Mouse (Mus musculus): ENCODE data around the gene Mob3a. TPM values are rescaled to one million over a fixed set of nuclear protein-coding genes. Genes with fewer than 3 reads are reported as not detected.

The Mob3a gene
- total RNA-seq, 1 experiment: 29.2 TPM

- Histone ChIP-seq H3K9ac (ENCODE audit: insufficient read depth, low read depth, low read length, poor library complexity, severe bottlenecking) (no peak overlapping the region), H3K9me3 (ENCODE audit: control insufficient read depth, insufficient read depth, low read depth, low read length) (no peaks in the 10 kb centered on the region), H3K4me1 (ENCODE audit: control insufficient read depth in 2 of 2, insufficient read depth in 2 of 2, low read length in 2 of 2, poor library complexity in 1 of 2) (no peaks in the 10 kb centered on the region), H3K27ac (ENCODE audit: insufficient read depth, low read depth, low read length, poor library complexity, severe bottlenecking) (no peak overlapping the region), H3K4me3 (ENCODE audit: insufficient read depth in 1 of 2, low read depth in 1 of 2, low read length in 2 of 2, poor library complexity in 1 of 2, severe bottlenecking in 1 of 2) (no peak overlapping the region), H3K36me3 (ENCODE audit: control insufficient read depth, insufficient read depth, low read length, poor library complexity, severe bottlenecking) (peaks cover 92% of the 10 kb centered on the region)
- in situ Hi-C loops (cut with MboI; ENCODE audit: low sequenced_read_pairs in 2 of 2, unreplicated experiment in 2 of 2): no loop called here
- TF ChIP-seq ZNF384 (IDR thresholded peaks at IDR 0.05; ENCODE audit: low read depth, low read length) (no peak), HCFC1 (IDR thresholded peaks at IDR 0.05; ENCODE audit: borderline replicate concordance, insufficient read depth, low read length) (no peak), MAFK (IDR thresholded peaks at IDR 0.05; ENCODE audit: insufficient read depth, low read depth, low read length) (no peak), CHD2 (IDR thresholded peaks at IDR 0.05; ENCODE audit: low read depth, low read length) (no peak), ZC3H11A (IDR thresholded peaks at IDR 0.05; ENCODE audit: borderline replicate concordance, low read depth, low read length) (no peak)
- no peak for DNase-seq (ENCODE audit: low read depth, low spot score)
These were observed 15.5 kb upstream of the Mob3a start for GRCm38 (mm10) chr10:80717281-80717680.

- Histone ChIP-seq H3K36me3 (ENCODE audit: control insufficient read depth, insufficient read depth, low read length, poor library complexity, severe bottlenecking) (peaks cover 88% of the 10 kb centered on the region), H3K4me3 (ENCODE audit: insufficient read depth in 1 of 2, low read depth in 1 of 2, low read length in 2 of 2, poor library complexity in 1 of 2, severe bottlenecking in 1 of 2) (no peak overlapping the region), H3K9me3 (ENCODE audit: control insufficient read depth, insufficient read depth, low read depth, low read length) (no peaks in the 10 kb centered on the region), H3K4me1 (ENCODE audit: control insufficient read depth in 2 of 2, insufficient read depth in 2 of 2, low read length in 2 of 2, poor library complexity in 1 of 2) (no peaks in the 10 kb centered on the region), H3K9ac (ENCODE audit: insufficient read depth, low read depth, low read length, poor library complexity, severe bottlenecking) (no peak overlapping the region), H3K27ac (ENCODE audit: insufficient read depth, low read depth, low read length, poor library complexity, severe bottlenecking) (no peak overlapping the region)
- TF ChIP-seq MAFK (IDR thresholded peaks at IDR 0.05; ENCODE audit: insufficient read depth, low read depth, low read length): no peak
- TF ChIP-seq CHD2 (IDR thresholded peaks at IDR 0.05; ENCODE audit: low read depth, low read length): no peak
- TF ChIP-seq ZNF384 (IDR thresholded peaks at IDR 0.05; ENCODE audit: low read depth, low read length): no peak
- no peak for TF ChIP-seq HCFC1 (IDR thresholded peaks at IDR 0.05; ENCODE audit: borderline replicate concordance, insufficient read depth, low read length)
- no peak for TF ChIP-seq ZC3H11A (IDR thresholded peaks at IDR 0.05; ENCODE audit: borderline replicate concordance, low read depth, low read length)
- DNase-seq (ENCODE audit: low read depth, low spot score): no peak
- in situ Hi-C loops (cut with MboI; ENCODE audit: low sequenced_read_pairs in 2 of 2, unreplicated experiment in 2 of 2): no loop called here
These were observed 9.1 kb upstream of the Mob3a start for GRCm38 (mm10) chr10:80710834-80711233.

GRCm38 (mm10) chr10:80705479-80705878, 3.7 kb upstream of the Mob3a start:
- in situ Hi-C loops (cut with MboI; ENCODE audit: low sequenced_read_pairs in 2 of 2, unreplicated experiment in 2 of 2): no loop called here
- Histone ChIP-seq H3K4me1 (ENCODE audit: control insufficient read depth in 2 of 2, insufficient read depth in 2 of 2, low read length in 2 of 2, poor library complexity in 1 of 2) (peaks cover 2 to 3% of the 10 kb centered on the region in 2 experiments; a peak in 1 of 4 replicates), H3K9ac (ENCODE audit: insufficient read depth, low read depth, low read length, poor library complexity, severe bottlenecking) (no peak overlapping the region), H3K27ac (ENCODE audit: insufficient read depth, low read depth, low read length, poor library complexity, severe bottlenecking) (no peak overlapping the region), H3K36me3 (ENCODE audit: control insufficient read depth, insufficient read depth, low read length, poor library complexity, severe bottlenecking) (peaks cover 42% of the 10 kb centered on the region), H3K4me3 (ENCODE audit: insufficient read depth in 1 of 2, low read depth in 1 of 2, low read length in 2 of 2, poor library complexity in 1 of 2, severe bottlenecking in 1 of 2) (no peak overlapping the region), H3K9me3 (ENCODE audit: control insufficient read depth, insufficient read depth, low read depth, low read length) (no peaks in the 10 kb centered on the region)
- DNase-seq (ENCODE audit: low read depth, low spot score): no peak
- TF ChIP-seq ZC3H11A (IDR thresholded peaks at IDR 0.05; ENCODE audit: borderline replicate concordance, low read depth, low read length) (no peak), ZNF384 (IDR thresholded peaks at IDR 0.05; ENCODE audit: low read depth, low read length) (no peak), HCFC1 (IDR thresholded peaks at IDR 0.05; ENCODE audit: borderline replicate concordance, insufficient read depth, low read length) (no peak), MAFK (IDR thresholded peaks at IDR 0.05; ENCODE audit: insufficient read depth, low read depth, low read length) (no peak), CHD2 (IDR thresholded peaks at IDR 0.05; ENCODE audit: low read depth, low read length) (no peak)

- H3K4me3 ChIP-seq (ENCODE audit: insufficient read depth in 1 of 2, low read depth in 1 of 2, low read length in 2 of 2, poor library complexity in 1 of 2, severe bottlenecking in 1 of 2): no peak overlapping the region
- peaks cover 38% of the 10 kb centered on the region for H3K36me3 ChIP-seq (ENCODE audit: control insufficient read depth, insufficient read depth, low read length, poor library complexity, severe bottlenecking)
- H3K4me1 ChIP-seq (ENCODE audit: control insufficient read depth in 2 of 2, insufficient read depth in 2 of 2, low read length in 2 of 2, poor library complexity in 1 of 2): peaks cover 3% of the 10 kb centered on the region in 2 experiments; a peak in 1 of 4 replicates
- no peak overlapping the region for H3K27ac ChIP-seq (ENCODE audit: insufficient read depth, low read depth, low read length, poor library complexity, severe bottlenecking)
- H3K9ac ChIP-seq (ENCODE audit: insufficient read depth, low read depth, low read length, poor library complexity, severe bottlenecking): no peak overlapping the region
- no peak for DNase-seq (ENCODE audit: low read depth, low spot score)
- in situ Hi-C loops (cut with MboI; ENCODE audit: low sequenced_read_pairs in 2 of 2, unreplicated experiment in 2 of 2): no loop called here
- no peaks in the 10 kb centered on the region for H3K9me3 ChIP-seq (ENCODE audit: control insufficient read depth, insufficient read depth, low read depth, low read length)
- TF ChIP-seq ZC3H11A (IDR thresholded peaks at IDR 0.05; ENCODE audit: borderline replicate concordance, low read depth, low read length) (no peak), HCFC1 (IDR thresholded peaks at IDR 0.05; ENCODE audit: borderline replicate concordance, insufficient read depth, low read length) (no peak), MAFK (IDR thresholded peaks at IDR 0.05; ENCODE audit: insufficient read depth, low read depth, low read length) (no peak), CHD2 (IDR thresholded peaks at IDR 0.05; ENCODE audit: low read depth, low read length) (no peak), ZNF384 (IDR thresholded peaks at IDR 0.05; ENCODE audit: low read depth, low read length) (no peak)
These were observed 3.3 kb upstream of the Mob3a start for GRCm38 (mm10) chr10:80705033-80705432.

- no peak overlapping the region for H3K9ac ChIP-seq (ENCODE audit: insufficient read depth, low read depth, low read length, poor library complexity, severe bottlenecking)
- in situ Hi-C loops (cut with MboI; ENCODE audit: low sequenced_read_pairs in 2 of 2, unreplicated experiment in 2 of 2): no loop called here
- H3K9me3 ChIP-seq (ENCODE audit: control insufficient read depth, insufficient read depth, low read depth, low read length): no peaks in the 10 kb centered on the region
- H3K27ac ChIP-seq (ENCODE audit: insufficient read depth, low read depth, low read length, poor library complexity, severe bottlenecking): no peak overlapping the region
- peaks cover 32% of the 10 kb centered on the region for H3K36me3 ChIP-seq (ENCODE audit: control insufficient read depth, insufficient read depth, low read length, poor library complexity, severe bottlenecking)
- peaks cover 3 to 4% of the 10 kb centered on the region in 2 experiments; a peak in 1 of 4 replicates for H3K4me1 ChIP-seq (ENCODE audit: control insufficient read depth in 2 of 2, insufficient read depth in 2 of 2, low read length in 2 of 2, poor library complexity in 1 of 2)
- TF ChIP-seq MAFK (IDR thresholded peaks at IDR 0.05; ENCODE audit: insufficient read depth, low read depth, low read length): no peak
- no peak for TF ChIP-seq ZC3H11A (IDR thresholded peaks at IDR 0.05; ENCODE audit: borderline replicate concordance, low read depth, low read length)
- TF ChIP-seq HCFC1 (IDR thresholded peaks at IDR 0.05; ENCODE audit: borderline replicate concordance, insufficient read depth, low read length): no peak
- TF ChIP-seq ZNF384 (IDR thresholded peaks at IDR 0.05; ENCODE audit: low read depth, low read length): no peak
- no peak for TF ChIP-seq CHD2 (IDR thresholded peaks at IDR 0.05; ENCODE audit: low read depth, low read length)
- no peak overlapping the region for H3K4me3 ChIP-seq (ENCODE audit: insufficient read depth in 1 of 2, low read depth in 1 of 2, low read length in 2 of 2, poor library complexity in 1 of 2, severe bottlenecking in 1 of 2)
- no peak for DNase-seq (ENCODE audit: low read depth, low spot score)
These were observed 2.6 kb upstream of the Mob3a start for GRCm38 (mm10) chr10:80704418-80704817.

All from ES-E14 (cell line).